Mouse (Mus musculus) cerebral cortex, adult 2 months (tissue): Measurements from ENCODE around the gene Aagab.

Experiments
- whole genome bisulfite sequencing: fragments of 180-500 bp; shearing (Covaris S2); methylation state at CpG from one replicate; pipeline ENCODE4 v1.1.7; 2018; 5-methylcytosine and 5-hydroxymethylcytosine counted together

Gene Aagab

GRCm38 (mm10) chr9:63606594-63606993, 4.1 kb downstream of the Aagab start:
- 65% methylated on average over 2 of the region's 2 CpGs for WGBS

DNA sequence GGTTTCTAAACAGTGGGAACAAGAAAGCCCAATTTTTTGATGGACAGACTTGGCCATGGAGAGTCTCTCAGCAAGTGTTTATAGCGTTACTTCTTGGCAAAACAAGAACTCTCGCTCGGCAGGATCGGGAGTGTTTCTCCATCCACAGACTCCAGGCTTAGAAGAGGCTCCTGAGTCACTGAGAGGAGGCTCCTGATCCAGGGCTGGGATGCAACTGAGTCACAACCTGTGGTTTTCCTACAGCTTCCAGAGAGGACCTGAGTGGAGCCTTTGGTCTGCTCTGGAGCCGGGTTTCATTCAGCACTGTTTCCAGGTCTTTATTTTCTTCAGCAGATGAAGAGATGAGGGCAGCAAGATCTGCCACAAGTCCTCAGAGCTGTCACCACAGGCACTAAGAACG, 5.5 kb downstream of the Aagab start:
- 52% methylated on average over 6 of the region's 6 CpGs for WGBS

DNA sequence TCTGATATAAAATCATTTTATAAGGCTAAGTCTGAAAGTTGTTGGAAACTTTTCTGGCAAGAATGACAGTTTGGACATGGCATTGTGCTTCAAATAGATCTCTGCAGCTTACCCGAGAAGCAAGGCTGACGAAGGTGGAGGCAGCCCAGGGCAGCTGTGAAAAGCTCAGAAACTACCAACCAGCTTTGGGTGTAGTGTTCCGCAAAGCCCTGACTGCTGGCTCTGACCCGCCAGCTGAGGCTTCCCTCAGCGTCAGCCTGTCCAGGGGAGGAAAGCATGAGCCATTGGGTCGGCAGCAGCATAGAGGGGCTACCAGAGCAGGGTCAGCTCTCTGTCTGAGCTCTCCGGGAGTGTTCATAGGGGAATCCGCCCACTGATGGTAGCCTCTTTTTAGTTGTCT, 6.8 kb downstream of the Aagab start:
- WGBS = 66% methylated on average over 8 of the region's 8 CpGs

DNA sequence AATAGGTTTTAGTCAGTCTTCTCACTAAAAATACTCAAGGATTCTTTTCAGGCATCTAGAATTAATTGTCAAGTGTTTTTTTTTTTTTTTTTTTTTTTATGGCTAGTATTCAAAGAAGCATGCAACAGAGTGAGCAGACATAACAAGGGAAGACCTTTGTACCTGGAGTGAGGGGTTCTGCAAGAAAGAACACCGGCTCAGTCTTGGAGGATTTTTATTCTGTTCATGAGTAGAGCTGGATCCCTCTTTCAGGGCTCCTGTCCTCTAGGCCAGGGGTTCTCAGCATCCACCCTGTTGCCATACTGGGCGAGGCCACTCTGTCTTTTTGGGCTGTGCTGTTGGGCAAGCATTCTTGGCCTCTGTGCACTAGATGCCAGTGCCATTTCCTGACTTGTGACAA, 7.3 kb downstream of the Aagab start:
- 91% methylated on average over 2 of the region's 2 CpGs for WGBS

DNA sequence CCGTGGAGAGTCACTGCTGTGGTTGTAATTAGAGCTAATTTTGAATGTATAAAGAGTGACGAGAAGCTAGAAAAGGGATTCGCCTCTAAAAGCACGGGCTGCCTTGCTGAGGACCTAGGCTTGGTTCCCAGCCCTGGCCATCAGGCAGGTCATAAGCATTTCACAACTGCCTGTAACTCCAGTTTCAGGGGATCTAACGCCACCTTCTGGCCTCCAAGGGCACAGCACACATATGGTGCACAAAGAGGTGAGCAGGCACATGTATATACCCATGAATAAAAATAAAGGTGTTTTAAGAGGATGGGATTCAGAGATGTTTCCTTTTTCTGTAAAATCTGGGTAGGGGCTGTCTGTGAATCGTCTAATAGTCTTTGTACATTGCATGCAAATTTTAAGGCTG, 7.8 kb downstream of the Aagab start:
- WGBS = 88% methylated on average over 6 of the region's 6 CpGs

GRCm38 (mm10) chr9:63610841-63611366, 8.4 kb downstream of the Aagab start:
- 23% methylated on average over 13 of the region's 13 CpGs for WGBS

DNA sequence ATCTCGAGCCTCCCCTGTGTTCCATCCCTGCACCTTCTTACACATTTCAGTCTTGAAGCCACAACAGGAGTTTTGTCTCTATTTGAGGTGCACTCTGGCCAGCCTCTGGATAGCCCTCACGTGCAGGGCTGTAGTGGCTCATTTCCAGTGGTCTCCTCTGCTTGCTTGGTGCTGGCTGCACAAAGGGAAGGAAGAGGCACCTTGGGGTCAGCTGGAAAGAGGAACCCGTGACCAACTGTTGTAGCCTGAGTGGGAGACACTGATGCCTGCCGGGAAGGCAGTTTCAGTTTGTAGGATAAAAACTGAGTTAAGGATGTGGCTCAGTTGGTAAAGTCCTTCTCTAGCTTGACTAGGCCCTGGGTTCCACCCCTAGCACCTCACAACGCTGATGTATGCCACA, 9.5 kb downstream of the Aagab start:
- WGBS = 67% methylated on average over 5 of the region's 5 CpGs

DNA sequence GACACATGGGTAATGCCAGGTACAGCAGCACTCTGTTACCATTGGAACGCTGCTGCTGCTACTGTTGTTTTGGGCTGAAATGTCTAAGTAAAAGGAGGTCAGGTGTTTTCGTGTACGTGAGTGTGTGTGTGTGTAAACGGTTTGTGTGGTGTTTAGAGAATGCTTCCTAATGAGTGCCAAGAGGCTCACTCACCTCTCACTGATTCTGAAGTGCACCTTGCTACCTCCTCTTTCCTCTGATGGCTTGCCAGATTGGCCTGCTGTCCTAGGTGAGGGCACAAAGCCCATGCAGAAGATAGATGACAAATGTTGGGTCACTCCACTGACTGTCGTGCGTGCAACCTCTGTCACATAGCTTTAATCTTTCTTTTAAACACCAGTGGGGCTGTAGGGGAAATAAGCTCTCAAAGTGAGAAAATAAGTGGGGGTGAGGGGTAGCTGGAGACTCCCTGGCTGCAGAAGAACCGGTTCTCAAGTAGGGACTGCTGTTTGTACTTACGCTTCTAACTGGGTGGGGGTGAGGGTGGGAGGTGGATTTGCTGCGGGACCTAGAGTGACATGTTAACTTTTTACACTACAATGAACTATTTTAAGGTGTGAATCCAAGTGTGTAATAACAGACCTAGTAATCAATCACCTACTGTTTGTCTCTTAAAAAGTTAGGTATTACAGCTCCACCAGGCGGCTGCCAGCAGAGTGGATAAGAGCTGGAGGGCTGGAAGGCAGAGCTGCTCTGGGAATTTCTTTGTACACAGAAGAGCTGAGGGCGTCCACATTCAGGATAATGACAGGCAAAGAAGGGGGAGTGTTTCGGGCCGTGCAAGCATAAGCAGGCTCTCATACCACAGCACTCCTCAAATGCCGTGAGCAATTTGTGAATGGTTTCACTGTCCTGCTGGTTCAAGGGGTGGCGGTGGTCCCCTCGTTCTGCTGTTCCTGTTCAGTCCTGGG, 10.4 kb downstream of the Aagab start:
- WGBS = 53% methylated on average over 16 of the region's 16 CpGs

DNA sequence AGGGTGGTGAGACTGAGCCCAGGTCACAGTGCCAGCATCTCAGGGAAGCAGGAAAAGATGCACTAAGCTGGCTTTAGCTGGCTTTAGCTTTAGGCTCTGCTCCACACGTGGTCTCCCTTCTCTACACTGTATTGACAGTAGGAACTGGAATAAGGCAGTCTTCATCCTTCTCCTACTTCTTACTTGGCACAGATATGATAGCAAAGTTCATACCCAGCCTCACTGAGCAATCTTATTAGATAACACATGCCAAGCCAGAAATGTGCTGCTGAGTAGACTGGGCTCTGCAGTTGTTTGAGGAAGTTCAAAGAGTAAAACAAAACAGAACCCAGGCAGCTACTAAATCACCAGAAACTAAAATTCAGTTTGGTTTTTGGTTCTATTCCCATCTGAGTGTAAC, 11.1 kb downstream of the Aagab start:
- WGBS = 15% methylated on average over 1 of the region's 1 CpGs

DNA sequence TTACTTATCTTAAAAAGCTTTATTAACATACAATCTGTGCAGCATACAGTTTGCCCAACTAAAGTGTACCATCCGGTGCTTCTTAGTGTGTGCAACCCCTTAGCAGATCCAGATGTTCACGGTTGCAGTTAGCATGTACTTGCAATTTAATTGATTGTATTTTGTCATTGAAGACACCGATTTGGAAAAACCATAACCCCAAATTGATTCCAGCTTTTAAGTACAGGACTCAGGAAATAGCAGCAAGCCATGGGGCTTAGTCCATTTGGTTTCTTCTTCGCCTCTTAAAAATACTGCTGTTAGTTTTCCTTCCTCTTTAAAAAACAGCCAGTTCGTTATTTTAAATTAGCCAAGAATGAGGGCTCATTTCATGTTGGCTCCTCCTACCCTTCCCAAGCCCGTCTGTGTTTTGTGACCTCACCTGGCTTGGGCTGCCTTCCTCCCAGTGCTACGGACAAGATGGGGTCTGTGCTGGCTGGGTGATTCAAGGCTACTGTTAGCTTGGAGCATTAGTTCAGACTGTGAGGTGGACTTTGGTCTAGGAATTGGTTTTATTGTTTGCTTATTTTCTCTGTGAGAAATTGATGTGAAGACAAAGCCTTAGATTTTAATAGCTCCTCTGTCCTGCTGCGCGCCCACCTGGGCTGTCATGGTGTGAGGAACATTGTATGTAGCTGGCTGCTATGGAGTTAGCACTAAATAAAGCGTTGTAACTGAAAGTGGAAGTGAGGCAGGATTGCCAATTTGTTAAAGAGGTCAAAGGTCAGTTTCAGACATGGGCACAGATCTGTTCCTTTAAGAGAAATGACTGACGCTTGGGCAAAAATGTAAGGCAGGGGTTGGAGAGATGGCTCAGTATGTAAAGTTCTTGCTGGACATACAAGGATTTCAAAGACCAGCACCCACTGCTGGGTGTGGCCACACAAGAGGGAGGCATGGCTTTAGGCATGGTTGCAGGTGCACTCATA, 11.8 kb downstream of the Aagab start:
- 75% methylated on average over 11 of the region's 11 CpGs for WGBS

- WGBS = 82% methylated on average over 2 of the region's 2 CpGs
These were observed 15.5 kb downstream of the Aagab start for GRCm38 (mm10) chr9:63617967-63618366.

DNA sequence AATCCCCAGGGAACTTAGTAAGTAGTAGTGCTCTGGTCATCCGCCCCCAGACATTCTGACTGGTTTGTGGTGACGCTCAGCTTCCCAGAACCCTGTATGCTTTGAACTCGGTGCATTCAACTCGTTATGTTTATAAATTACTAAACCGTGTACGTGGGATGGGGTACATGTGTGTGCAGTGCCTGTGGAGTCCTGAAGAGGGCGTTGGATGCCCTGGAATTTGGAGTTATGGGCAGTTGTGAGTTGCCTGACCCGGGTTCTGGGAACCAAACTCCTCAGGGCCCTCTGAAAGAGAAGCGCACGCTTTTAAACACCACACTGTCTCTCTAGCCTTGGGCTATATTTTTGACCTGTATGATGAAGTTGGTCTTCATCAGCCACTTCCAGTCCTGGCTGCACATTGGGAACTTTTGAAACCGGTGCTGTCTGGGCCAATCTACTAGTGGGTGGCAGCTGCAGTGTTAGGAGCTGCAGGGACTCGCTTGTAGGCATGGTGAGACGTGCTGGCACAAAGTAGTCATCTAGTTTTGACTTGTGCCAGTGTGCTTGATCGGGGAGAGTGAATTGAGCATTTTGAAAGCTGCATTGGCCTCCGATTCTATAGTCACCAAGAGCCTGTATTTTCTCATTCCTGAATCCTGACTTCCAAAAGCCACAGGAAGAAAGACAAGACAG, 21.6 kb downstream of the Aagab start:
- 67% methylated on average over 15 of the region's 15 CpGs for WGBS

DNA sequence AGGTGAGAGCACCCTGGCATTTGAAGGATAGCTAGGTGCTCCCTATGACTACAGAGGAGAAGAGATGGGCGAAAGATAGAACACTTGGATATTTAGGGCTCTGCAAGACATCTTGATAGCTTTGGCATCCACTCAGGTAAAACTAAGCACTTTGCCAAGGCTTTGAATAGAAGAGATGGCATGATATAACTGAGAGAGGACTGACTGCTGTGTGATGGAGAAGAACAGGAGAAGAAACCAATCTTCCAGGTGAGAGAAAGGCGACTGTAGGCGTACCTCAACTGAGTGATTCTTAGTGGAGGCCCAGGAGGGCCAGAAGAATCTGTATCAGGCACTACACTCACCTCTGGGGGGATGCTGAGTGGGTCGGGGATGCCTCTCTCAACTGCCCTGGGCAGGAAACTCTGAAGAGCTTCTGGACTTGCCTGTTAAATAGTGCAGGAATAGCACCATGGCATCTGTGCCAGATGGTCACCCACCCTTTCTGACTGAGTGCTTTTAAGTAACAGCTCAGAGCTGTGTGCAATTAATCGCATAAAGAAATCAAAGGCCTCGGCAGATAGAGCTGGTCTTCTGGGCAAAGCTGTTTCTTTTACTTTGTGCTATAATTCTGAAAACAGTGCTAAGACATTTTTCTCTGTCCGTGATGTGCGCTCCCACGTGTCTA, 22.8 kb downstream of the Aagab start:
- 62% methylated on average over 9 of the region's 9 CpGs for WGBS

- 68% methylated on average over 4 of the region's 4 CpGs for WGBS
These were observed 29.6 kb downstream of the Aagab start for GRCm38 (mm10) chr9:63632045-63632444.

GRCm38 (mm10) chr9:63632924-63633323, 30.5 kb downstream of the Aagab start:
- 24% methylated on average over 11 of the region's 11 CpGs for WGBS

GRCm38 (mm10) chr9:63633334-63633733, 30.9 kb downstream of the Aagab start:
- WGBS = 35% methylated on average over 7 of the region's 7 CpGs

DNA sequence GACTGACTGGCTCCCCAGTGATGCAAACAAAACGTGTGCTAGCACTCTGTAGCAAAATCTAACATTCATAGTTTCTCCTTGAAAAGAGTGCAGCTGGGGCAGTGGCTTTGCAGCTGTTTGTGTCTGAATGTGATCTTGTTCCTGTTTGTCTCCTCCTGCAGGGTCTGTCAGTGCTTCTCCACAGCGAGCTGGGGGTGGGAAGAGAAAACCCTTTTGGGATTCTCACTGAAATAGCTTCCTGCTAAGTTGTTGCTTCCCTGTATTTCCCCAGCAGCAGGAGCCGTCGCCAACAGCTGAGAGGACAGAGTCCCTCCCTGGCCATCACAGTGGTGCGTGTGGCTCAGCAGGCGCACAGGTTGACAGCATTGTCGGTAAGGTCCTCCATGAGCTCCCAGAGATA, 33.7 kb downstream of the Aagab start:
- 47% methylated on average over 7 of the region's 7 CpGs for WGBS

GRCm38 (mm10) chr9:63641983-63642646, 39.7 kb downstream of the Aagab start:
- 50% methylated on average over 4 of the region's 4 CpGs for WGBS

GRCm38 (mm10) chr9:63644011-63644410, 41.6 kb downstream of the Aagab start:
- 98% methylated on average over 6 of the region's 6 CpGs for WGBS

DNA sequence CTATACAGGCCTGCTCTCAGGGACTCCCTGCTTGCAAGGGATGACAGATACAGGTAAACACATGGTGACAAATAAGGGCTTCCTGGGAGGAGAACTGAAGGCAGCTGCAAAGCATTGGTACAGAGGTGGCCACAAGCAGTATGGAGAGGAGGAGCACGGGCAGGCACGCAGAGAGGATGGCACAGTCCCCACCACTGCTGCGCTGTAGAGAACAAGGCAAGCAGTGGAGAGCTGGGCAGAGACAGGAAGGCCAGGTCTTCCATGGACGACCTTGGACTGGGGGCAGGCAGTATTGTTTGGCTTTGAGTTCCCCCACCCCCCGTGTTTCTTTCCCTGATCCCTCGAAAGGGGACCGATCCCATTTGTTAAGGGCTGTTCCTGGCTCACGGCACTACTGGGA, 42.6 kb downstream of the Aagab start:
- 83% methylated on average over 8 of the region's 8 CpGs for WGBS
